Mouse (Mus musculus) G1E-ER4 (cell line): Measurements from ENCODE around the gene Ublcp1. TPM values are rescaled to one million over a fixed set of nuclear protein-coding genes. Genes with fewer than 3 reads are reported as not detected.
A peak's percentile ranks its signal among the peaks of the same experiment; 100 is the strongest.

ENCODE experiments used
- GATA1 ChIP-seq: IDR thresholded peaks from one replicate; pipeline ENCODE4 v1.8.0; 2012; ENCODE audit warnings: low read length, inconsistent platforms
- polyA plus RNA-seq: library from polyadenylated mRNA; stranded (reverse); fragments of >175 nt; gene quantifications from 2 replicates; pipeline ENCODE4 v1.2.3, GENCODE M21; 2012

Gene Ublcp1
- polyA plus RNA-seq, 1 experiment: 3.1 TPM

DNA sequence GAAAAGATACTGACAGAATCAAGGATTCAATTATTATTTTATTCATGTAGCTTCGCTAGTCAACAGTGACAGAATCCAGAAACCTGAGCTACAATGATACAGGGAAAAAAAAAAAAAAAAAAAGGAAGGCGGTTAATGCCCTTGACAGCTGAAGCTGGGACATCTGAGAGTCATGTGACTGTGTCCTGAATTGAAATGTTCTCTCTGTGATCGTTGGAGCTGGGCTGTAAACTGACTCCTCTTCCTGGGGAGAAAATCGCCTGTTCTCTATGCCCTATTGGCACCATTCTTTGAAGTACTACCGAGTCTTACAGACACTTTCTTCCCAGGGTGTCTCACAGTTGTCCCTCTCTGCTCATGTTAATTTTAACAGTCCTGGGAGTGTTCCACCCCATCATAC, 32.6 kb upstream of the Ublcp1 start:
- TF ChIP-seq GATA1: no peak

DNA sequence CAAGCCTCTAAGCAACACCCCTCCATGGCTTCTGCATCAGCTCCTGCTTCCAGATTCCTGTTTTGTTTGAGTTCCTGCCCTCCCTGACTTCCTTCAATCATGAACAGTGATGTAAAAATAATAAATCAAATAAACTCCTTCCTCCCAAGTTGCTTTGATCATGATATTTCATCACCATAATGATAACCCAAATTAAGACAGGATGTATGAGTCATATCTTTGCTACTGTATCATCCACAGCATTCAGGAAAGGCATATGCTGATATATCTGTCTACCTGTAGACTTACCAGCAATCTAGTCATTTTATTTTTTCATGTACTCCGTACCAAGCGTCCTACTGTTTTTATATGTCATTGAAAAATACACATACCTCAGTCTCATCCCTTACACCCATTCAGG, 31.2 kb upstream of the Ublcp1 start:
- TF ChIP-seq GATA1: no peak

DNA sequence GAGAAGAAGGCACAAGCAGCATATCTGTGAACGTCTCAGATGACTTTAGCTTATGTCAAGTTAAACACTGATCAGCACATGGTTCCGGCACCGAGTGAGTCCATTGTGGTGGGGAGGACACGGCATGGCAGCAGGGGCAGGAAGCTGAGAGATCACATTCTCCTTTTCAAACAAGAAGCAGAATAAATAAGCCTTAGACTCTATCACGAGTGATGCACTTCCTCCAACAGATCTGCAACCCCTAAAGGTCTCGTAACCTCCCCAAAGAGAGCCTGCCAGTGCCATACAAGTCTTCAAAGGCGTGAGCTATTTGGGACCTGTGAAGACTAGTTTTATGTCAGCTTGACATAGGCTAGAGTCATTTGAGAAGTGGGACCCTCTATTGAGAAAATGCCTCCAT, 30.7 kb upstream of the Ublcp1 start:
- no peak for TF ChIP-seq GATA1

DNA sequence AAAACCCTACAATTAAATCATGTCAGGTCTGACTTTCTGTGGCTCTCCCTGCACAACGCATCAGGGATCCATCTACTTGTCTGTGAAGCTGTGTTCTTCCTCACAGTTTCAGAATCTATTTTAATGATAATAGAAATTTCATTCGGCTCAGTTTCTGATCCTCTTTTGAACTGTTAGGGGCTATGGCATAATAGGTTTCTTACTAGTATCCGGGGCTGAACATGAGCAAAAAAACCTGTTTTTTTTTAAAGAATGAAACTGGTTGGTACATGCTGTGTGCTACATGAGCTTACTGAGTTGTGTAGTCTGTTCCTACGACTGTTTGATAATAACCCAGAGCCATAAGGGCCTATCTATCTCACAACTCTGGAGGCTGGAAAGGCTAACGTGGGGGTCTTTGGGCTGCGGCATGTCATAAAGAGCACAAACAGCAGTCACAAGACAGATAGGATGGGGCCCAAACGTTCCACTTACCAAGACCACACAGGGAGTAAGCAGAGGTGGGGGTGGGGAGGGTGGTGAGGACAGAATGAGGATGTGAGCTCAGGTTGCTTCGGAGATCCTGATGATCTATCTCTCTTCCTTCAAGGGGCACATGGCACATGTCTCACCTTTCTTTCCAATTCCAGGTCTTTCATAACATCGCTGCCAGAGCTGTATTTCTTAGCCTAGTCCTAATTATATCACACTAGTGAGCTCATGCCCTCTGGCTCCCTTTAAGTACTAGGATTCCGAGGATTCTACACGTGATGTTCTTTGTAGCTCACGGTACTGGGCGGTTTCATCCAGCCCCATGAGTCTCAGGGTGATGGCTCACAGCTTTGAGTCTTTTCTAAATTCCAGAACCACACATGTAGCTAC, 28.3 kb upstream of the Ublcp1 start:
- no peak for TF ChIP-seq GATA1

DNA sequence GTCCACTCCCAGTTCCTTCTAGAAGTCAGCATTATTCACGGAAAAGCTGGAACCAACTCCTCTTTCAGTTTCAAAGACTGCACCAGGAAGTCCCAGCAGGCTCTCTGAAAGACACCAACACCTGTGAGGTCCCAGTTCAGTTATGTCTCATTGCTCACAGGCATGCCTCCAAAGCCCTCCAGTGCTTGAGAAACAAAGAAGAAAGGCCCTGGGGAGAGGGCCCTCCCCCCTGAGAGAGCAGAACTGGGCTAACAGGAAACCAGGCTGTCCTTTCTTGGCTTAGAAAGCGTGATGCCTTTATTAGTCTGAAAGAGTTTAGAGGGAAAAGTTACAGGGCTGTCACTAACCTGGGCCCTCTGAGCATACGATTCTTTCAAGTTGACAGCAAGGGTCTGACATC, 25.9 kb upstream of the Ublcp1 start:
- no peak for TF ChIP-seq GATA1

DNA sequence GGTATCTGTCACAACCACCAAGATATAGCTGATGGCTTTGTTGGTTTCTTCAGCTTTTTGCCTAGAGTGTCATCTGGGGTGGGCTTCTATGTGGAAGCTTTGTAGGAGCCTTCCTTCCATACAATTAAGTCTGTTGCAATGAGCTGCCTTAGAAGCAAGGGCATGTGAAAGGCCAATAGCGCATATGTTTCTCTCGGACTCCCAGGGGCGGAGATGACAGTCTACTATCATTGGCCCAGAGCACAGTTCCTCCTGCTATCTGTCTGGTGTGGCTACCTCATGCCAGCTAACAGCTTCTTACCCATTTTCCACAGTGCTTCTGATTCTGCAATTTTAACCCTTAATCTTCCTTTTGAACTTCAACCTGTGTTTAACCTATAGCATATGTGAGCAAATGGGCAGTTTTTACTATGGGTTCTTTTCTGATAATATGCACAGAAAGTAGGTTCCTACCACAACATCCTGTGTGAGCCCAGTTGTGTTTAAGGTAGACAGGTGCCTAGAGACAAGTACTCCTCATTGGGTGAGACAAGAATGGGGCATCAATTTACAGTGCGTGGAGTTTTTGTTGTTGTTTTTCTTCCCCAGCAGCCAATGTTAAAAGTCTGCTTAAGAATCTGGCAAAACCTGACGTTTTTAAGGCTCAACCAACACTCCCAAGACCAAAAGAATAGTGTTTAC, 24.5 kb upstream of the Ublcp1 start:
- no peak for TF ChIP-seq GATA1

DNA sequence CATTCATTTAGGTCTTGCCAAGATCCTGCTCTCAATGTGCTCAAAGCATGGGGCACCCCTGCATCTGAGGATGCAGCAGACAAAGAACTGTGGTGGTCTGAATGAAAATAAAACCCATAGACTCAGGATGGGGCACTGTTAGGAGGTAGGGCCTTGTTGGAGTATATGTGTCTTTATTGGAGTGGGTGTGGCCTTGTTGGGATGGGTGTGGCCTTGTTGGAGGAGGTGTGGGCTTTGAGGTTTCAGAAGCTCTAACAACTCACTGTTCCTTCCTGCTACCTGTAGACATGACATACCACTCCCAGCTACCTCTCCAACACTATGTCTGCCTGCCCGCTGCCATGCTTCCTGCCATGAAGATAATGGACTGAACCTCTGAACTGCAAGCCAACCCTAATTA, 18.8 kb upstream of the Ublcp1 start:
- TF ChIP-seq GATA1: no peak

DNA sequence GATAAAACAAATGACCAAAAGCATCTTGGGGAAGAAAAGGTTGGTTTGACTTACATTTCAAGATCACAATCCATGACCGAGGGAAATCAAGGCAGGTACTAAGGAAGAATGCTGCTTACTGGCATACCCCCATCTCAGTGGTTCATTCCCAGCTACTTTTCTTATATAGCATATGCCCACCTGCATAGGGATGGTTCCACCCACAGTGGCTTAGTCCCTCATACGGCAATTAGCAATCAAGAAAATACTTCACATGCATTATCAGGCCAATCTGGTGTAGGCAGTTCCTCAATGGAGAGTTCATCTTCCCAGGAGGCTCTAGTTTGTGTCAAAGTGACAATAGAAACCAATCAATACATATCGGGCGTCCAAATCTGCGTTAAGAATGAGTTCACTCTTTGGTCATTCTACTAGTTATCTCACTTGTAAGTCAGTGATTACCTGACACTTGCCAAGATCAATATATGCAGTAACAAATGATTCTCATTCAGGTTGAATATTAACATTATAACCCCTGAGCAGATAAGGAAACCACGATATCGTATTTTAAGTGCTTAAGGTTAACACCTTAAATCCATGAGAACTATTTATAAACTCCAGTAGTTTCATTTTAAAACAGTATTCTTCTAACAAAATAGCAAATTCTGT, 14.9 kb upstream of the Ublcp1 start:
- TF ChIP-seq GATA1: no peak

DNA sequence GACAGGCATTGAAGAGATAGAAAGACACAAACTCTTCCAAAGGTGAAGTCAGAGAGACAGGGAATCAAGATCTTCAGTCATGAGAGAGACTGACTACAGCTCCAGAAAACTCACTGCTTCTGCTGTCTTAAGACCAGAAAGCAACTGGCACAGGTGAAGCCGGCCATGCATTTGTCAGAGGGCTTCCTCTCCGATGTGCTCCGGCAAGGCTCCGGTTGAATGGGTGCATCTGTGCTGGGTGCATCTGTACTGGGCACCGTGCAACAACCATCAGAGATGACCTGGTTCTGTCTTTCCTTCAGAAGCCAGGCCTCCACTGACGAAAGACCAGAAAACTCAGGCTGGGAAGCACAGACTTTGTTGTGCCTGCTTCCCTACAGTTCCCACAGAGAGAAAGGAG, 9.9 kb upstream of the Ublcp1 start:
- no peak for TF ChIP-seq GATA1

DNA sequence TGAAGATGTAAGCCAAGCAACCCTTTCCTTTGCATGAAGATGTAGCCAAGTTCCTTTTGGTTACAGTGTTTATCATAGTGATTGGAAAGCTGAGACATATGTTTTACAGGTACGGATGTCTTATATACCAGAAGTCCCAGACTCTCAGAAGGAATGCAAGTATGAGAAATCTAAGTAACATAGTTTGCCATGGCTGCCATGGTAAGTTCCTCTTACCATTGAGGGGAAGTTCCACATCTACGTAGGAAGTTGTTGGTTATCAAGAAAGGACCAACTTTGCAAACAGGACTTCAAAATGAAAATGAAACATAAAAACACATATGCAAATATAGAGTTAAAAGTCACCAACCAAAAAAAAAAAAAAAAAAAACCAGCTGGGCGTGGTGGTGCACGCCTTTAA, 8.1 kb upstream of the Ublcp1 start:
- TF ChIP-seq GATA1: no peak

DNA sequence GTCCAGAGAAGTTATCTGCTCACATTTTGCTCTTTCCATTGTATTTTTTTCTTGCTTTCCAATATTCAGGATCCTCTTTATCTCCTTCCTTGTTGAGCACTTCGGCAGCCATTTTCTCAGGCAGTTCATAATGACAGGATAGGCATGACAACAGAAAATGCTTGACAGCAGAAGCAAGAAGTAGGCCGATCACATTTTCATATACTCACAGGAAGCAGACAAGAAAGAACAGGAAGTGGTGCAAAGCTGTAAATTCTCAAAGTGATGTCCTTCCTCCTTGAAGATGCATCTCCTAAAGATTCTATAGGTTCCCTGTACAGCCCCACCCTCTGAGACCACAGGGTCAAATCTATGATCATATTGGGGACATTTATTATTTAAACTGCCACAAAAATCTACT, 6.1 kb upstream of the Ublcp1 start:
- no peak for TF ChIP-seq GATA1

DNA sequence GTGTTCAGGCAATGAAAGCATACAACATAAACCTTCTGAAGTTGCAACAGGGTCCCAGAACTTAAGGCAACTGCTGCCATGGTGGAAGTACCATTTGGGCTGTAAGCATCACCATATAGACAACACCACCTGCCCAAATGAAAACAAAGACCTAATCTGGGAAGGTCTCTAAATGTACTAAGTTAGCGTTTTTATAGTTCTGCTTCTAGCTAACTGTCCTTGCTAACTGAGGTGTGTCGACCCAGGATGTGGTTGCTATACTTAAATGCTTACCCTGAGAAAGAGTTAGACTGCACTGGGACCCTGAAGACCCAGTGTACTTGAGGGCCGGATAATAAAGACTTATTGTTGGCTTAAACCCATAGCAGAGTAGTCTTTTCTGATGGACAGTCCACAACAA, 5.2 kb upstream of the Ublcp1 start:
- TF ChIP-seq GATA1: no peak

DNA sequence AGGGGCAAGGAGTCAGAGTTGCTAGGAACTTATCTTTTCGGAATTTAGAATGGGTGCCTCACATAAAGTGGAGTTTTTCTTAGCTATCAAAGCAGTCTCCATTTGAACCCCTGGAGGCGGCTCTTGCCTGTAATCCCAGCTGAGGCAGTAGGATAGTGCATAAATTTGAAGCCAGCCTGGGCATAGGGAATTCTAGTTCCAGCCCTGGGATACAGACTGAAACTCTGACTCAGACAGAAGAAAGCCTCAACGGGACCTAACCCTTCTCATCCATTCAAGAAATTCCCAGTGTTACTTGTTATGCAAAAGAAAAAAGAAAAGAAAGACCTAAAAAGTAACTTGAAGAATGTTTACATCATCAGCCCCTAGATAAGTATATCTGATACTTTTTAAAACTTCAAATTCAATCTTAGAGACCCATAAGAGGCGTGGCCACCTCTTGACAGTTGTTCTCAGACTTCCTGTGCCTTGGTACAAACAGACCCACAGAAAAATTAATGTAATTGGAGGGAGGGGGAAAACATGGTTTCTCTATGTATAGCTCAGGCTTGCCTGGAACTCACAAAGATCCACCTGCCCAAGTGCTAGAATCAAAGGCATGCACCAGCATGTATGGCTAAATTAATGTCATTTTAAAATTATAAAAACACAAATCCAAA, 1.2 kb upstream of the Ublcp1 start:
- no peak for TF ChIP-seq GATA1

DNA sequence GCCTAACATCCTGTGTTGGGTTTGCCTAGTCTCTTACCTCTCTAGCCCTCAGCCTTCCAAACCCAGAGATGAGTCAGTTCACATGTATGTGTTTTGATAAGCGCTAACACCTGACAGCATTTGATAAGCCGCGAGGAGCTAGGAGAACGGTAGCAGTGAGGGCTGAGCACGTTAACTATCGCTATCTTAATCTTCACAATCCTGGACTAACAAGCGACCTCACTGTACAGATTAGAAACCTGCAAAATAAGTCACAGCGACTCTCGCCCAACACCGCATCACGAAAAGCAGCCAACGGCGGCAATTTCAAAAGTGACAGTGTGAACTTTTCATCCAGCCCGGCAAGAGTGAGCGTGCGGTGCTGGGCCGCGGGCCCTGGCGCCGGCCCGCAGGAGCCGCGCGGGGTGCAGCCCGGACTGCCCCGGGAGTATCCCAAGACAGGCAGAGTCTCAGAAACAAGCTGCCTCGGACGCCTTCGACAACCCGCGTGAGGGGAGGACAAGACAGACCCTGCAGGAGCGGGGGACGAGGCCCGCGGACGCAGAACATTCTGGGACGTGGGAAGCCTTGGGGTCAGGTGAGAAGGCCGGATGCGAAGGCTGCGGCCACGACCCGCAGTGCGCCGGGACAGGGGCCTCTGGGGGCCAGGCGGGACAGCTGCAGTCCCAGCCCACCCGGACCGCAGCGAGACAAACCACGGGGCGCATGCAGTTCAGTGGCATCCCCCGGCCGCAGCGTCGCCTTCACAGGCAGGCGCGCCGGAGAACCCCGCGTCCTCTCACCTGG, 459 bp downstream of the Ublcp1 start:
- TF ChIP-seq GATA1: peak; percentile 77

DNA sequence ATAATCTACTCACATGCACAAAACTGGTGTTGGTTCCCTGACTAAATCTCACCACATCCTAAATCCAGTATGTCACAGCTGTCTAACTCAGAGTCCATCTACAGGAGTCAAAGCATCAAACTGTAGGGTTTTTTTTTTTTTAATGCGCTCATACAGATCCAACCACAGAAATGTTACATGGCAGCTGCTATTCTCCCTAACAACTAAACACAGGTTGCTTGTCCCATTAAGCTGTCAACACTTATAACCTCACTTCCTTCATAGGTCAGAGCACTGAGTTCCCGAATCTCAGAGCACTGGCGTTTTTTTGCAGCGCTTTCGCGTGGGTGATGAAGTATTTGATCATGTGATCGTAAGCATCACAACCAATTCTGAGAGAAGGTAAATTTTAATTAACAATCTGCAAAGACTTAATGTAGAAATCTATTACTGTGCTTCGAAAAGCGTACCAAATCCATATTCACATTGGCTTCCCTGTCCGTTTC, 1.9 kb downstream of the Ublcp1 start:
- TF ChIP-seq GATA1: no peak
